Mouse (Mus musculus): ENCODE measurements around the gene Fgfr2.

- TF ChIP-seq POLR2A (IDR thresholded peaks at IDR 0.05; ENCODE audit: low read depth, low read length) (no peak), CTCF (IDR thresholded peaks at IDR 0.05; ENCODE audit: borderline replicate concordance, insufficient read depth, low read length) (no peak)
These were observed 1575.7 kb downstream of the Fgfr2 start for GRCm38 (mm10) chr7:131547481-131547880.
